Mouse (Mus musculus) testis, adult 2 months (tissue): Measurements from ENCODE around the gene Mcf2l.

ENCODE experiments used
- CTCF ChIP-seq: fragments of 200-500 bp; IDR thresholded peaks from 2 replicates; pipeline ENCODE4 v1.5.1; 2012; ENCODE audit warnings: low read depth, mild to moderate bottlenecking, inconsistent platforms, low read length, moderate library complexity; ENCODE audit not compliant: control insufficient read depth, insufficient read depth, insufficient replicate concordance
- POLR2A ChIP-seq: fragments of 200-500 bp; IDR thresholded peaks from 2 replicates; pipeline ENCODE4 v1.6.1; 2012; ENCODE audit warnings: low read depth, mild to moderate bottlenecking, inconsistent platforms, low read length, moderate library complexity; ENCODE audit not compliant: control insufficient read depth

GRCm38 (mm10) chr8:12905599-12906321, 32.2 kb downstream of the Mcf2l start:
- TF ChIP-seq CTCF (no peak), POLR2A (no peak)
